Mouse (Mus musculus) brain, embryonic 14.5 days (tissue): Measurements from ENCODE around the gene Lpin2.

Experiments
- CTCF ChIP-seq: fragments of 200-500 bp; IDR thresholded peaks from 2 replicates; pipeline ENCODE4 v1.5.1; 2012; ENCODE audit warnings: inconsistent platforms, mild to moderate bottlenecking, moderate library complexity, borderline replicate concordance; ENCODE audit not compliant: insufficient read depth, insufficient read length; ENCODE audit errors: extremely low read depth
- POLR2A ChIP-seq: fragments of 200-500 bp; IDR thresholded peaks from 2 replicates; pipeline ENCODE4 v1.6.1; 2012; ENCODE audit warnings: mild to moderate bottlenecking, inconsistent platforms, borderline replicate concordance; ENCODE audit not compliant: poor library complexity, insufficient read depth, insufficient read length, severe bottlenecking; ENCODE audit errors: extremely low read depth

DNA sequence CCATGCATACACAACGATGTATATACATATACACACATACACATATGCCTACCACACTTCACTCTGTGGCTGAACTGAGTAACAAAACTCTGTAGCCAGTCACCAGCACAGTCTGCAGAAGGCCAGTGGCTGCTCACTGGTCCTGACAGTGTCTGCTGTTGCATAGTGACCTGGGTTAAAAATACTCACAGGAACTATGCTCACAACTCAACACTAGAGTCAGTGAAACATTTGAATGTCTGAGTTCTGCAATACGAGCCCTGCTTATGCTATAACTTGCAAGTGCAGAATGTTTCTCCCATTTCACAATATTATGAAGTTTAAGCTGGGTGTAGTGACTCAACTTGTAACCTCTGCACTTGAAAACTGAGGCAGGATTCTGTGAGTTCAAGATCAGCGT lies 39.0 kb downstream of the Lpin2 start:
- TF ChIP-seq POLR2A (no peak), CTCF (no peak)
